Mouse (Mus musculus) thymus, adult 18-20 months (tissue): ENCODE results near the gene Ccdc138.
"Not testable (repeated sequence)": the region's sequence is repeated elsewhere in the genome, so short reads cannot be mapped to it uniquely, and the experiment has no call there.

Experiments
- DNase-seq, 2 experiments: peaks; one replicate each; pipeline ENCODE4 v3.0.0; 2022; ENCODE audit warnings: mixed read lengths in 2 of 2

Ccdc138 gene

GRCm38 (mm10) chr10:58497320-58498284 lies at the start of gene Ccdc138:
Ccdc138 (plus strand) TSS chr10:58497948.
- DNase-seq = peak; percentile 89 to 91

GRCm38 (mm10) chr10:58451575-58451974 lies 46.2 kb upstream of the Ccdc138 start:
- no peak for DNase-seq

GRCm38 (mm10) chr10:58452185-58452584 lies 45.6 kb upstream of the Ccdc138 start:
- DNase-seq = no peak

GRCm38 (mm10) chr10:58459896-58460295 lies 37.9 kb upstream of the Ccdc138 start:
- DNase-seq = no peak

- no peak for DNase-seq
These were observed 20.5 kb upstream of the Ccdc138 start for GRCm38 (mm10) chr10:58477086-58477755.

GRCm38 (mm10) chr10:58478071-58478578 lies 19.6 kb upstream of the Ccdc138 start:
- DNase-seq = no peak

GRCm38 (mm10) chr10:58479954-58480490 lies 17.7 kb upstream of the Ccdc138 start:
- DNase-seq = no peak

- DNase-seq = no peak
These were observed 6.7 kb upstream of the Ccdc138 start for GRCm38 (mm10) chr10:58491031-58491430.

- no peak for DNase-seq
These were observed 2.1 kb upstream of the Ccdc138 start for GRCm38 (mm10) chr10:58495637-58496036.

- DNase-seq = no peak
These were observed 1.0 kb upstream of the Ccdc138 start for GRCm38 (mm10) chr10:58496732-58497131.

GRCm38 (mm10) chr10:58498516-58498915 lies 768 bp downstream of the Ccdc138 start:
- no peak for DNase-seq

GRCm38 (mm10) chr10:58529358-58529757 lies 31.6 kb downstream of the Ccdc138 start:
- DNase-seq = no peak

GRCm38 (mm10) chr10:58530896-58531790 lies 33.4 kb downstream of the Ccdc138 start:
- no peak for DNase-seq

GRCm38 (mm10) chr10:58532177-58532576 lies 34.4 kb downstream of the Ccdc138 start:
- no peak for DNase-seq

GRCm38 (mm10) chr10:58536276-58536675 lies 38.5 kb downstream of the Ccdc138 start:
- not testable (repeated sequence) for DNase-seq

- no peak for DNase-seq
These were observed 42.9 kb downstream of the Ccdc138 start for GRCm38 (mm10) chr10:58540613-58541012.

- DNase-seq = no peak
These were observed 51.0 kb downstream of the Ccdc138 start for GRCm38 (mm10) chr10:58548739-58549138.

- no peak for DNase-seq
These were observed 57.1 kb downstream of the Ccdc138 start for GRCm38 (mm10) chr10:58554693-58555387.

GRCm38 (mm10) chr10:58559098-58559497 lies 61.4 kb downstream of the Ccdc138 start:
- peak in 1 of 2 experiments; percentile 6 for DNase-seq

- no peak for DNase-seq
These were observed 62.2 kb downstream of the Ccdc138 start for GRCm38 (mm10) chr10:58559901-58560300.

- no peak for DNase-seq
These were observed 62.8 kb downstream of the Ccdc138 start for GRCm38 (mm10) chr10:58560521-58560920.
